Mouse (Mus musculus): ENCODE results near the gene Cux1. TPM values are rescaled to one million over a fixed set of nuclear protein-coding genes. Genes with fewer than 3 reads are reported as not detected.

Cux1 gene
- polyA plus RNA-seq, 1 experiment from 2014 or later: 64.9 TPM

GRCm38 (mm10) chr5:136252899-136253298 lies 314.4 kb downstream of the Cux1 start:
- H3K27ac ChIP-seq (replicated peaks; ENCODE audit: low read depth, low read length): no peak overlapping the region
- no peaks in the 10 kb centered on the region for H3K4me1 ChIP-seq (ENCODE audit: control insufficient read depth, insufficient read depth, low read length)
- DNase-seq (ENCODE audit: low spot score): peak; percentile 87
- no peak for ATAC-seq (replicated peaks; ENCODE audit: insufficient number of reproducible peaks, low FRiP score, low TSS enrichment, low read depth)
- no peak overlapping the region for H3K4me2 ChIP-seq (ENCODE audit: low read depth, low read length)
- H3K9ac ChIP-seq (replicated peaks; ENCODE audit: low read length): no peak overlapping the region
- H3K9me3 ChIP-seq (replicated peaks; ENCODE audit: control insufficient read depth, low read length): no peaks in the 10 kb centered on the region
- H3K27me3 ChIP-seq (ENCODE audit: control insufficient read depth, insufficient read depth, low read length): no peaks in the 10 kb centered on the region
- H3K36me3 ChIP-seq (replicated peaks; ENCODE audit: control insufficient read depth, insufficient read depth, low read depth, low read length): no peaks in the 10 kb centered on the region
- H3K4me3 ChIP-seq (ENCODE audit: low read depth, low read length): no peak overlapping the region
- 13% methylated on average over 17 of the region's 17 CpGs for WGBS

GRCm38 (mm10) chr5:136251004-136251403 lies 316.3 kb downstream of the Cux1 start:
- no peak overlapping the region for H3K9ac ChIP-seq (replicated peaks; ENCODE audit: low read length)
- DNase-seq (ENCODE audit: low spot score): peak; percentile 38
- no peaks in the 10 kb centered on the region for H3K4me1 ChIP-seq (ENCODE audit: control insufficient read depth, insufficient read depth, low read length)
- no peaks in the 10 kb centered on the region for H3K27me3 ChIP-seq (ENCODE audit: control insufficient read depth, insufficient read depth, low read length)
- H3K27ac ChIP-seq (replicated peaks; ENCODE audit: low read depth, low read length): no peak overlapping the region
- H3K9me3 ChIP-seq (replicated peaks; ENCODE audit: control insufficient read depth, low read length): no peaks in the 10 kb centered on the region
- no peak overlapping the region for H3K4me2 ChIP-seq (ENCODE audit: low read depth, low read length)
- WGBS: 49% methylated on average over 7 of the region's 7 CpGs
- no peak for ATAC-seq (replicated peaks; ENCODE audit: insufficient number of reproducible peaks, low FRiP score, low TSS enrichment, low read depth)
- H3K4me3 ChIP-seq (ENCODE audit: low read depth, low read length): no peak overlapping the region
- H3K36me3 ChIP-seq (replicated peaks; ENCODE audit: control insufficient read depth, insufficient read depth, low read depth, low read length): no peaks in the 10 kb centered on the region

DNA sequence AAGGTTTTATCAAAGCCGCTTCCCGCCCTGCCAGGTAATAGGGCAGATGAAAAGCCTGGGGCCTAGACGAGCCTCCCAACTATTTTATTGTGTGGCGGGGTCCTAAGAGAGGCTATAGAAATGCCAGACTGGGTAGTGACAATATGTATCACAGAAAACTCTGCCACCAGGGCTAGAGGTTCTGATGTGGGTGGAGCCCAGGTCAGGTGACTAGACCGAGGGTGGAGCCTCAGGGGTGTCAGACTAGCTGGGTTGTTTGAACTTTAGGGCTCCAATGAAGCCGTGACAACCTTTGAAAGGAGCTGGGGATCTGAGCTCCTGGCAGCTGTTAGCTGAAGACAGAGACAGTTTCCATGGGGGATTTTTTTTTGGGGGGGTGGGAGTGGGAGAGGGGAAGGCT lies 318.8 kb downstream of the Cux1 start:
- no peaks in the 10 kb centered on the region for H3K9me3 ChIP-seq (replicated peaks; ENCODE audit: control insufficient read depth, low read length)
- ATAC-seq (replicated peaks; ENCODE audit: insufficient number of reproducible peaks, low FRiP score, low TSS enrichment, low read depth) (no peak), DNase-seq (ENCODE audit: low spot score) (no peak)
- no peaks in the 10 kb centered on the region for H3K36me3 ChIP-seq (replicated peaks; ENCODE audit: control insufficient read depth, insufficient read depth, low read depth, low read length)
- H3K4me3 ChIP-seq (ENCODE audit: low read depth, low read length): no peak overlapping the region
- no peaks in the 10 kb centered on the region for H3K27me3 ChIP-seq (ENCODE audit: control insufficient read depth, insufficient read depth, low read length)
- no peaks in the 10 kb centered on the region for H3K4me1 ChIP-seq (ENCODE audit: control insufficient read depth, insufficient read depth, low read length)
- WGBS: 62% methylated on average over 6 of the region's 6 CpGs
- H3K27ac ChIP-seq (replicated peaks; ENCODE audit: low read depth, low read length): no peak overlapping the region
- no peak overlapping the region for H3K9ac ChIP-seq (replicated peaks; ENCODE audit: low read length)
- H3K4me2 ChIP-seq (ENCODE audit: low read depth, low read length): no peak overlapping the region

DNA sequence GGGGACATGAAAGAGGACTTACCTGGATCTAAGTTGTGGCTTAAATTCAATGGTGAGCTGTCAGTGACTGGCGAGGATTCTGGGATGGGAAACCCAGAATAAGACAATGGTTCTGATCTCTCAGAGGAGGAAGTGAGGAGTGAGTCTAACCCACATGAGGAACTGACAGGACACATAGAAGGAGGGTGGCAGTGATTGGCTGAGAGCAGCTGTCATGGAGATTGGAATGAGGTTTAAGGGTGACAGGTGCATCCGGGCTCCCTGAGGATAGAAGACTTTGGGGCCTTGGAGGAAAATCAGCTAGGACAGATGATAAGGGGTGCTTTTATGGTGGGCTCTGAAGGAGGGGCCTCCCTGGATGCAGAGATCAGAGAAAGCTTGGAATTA lies 320.8 kb downstream of the Cux1 start, which contains the start of gene Sh2b2:
Gene Sh2b2, minus strand, starts transcription at position 105 of the 387 bp plus-strand sequence.
- H3K36me3 ChIP-seq (replicated peaks; ENCODE audit: control insufficient read depth, insufficient read depth, low read depth, low read length): no peaks in the 10 kb centered on the region
- peak within 1 kb of the TSS; percentile 95 for H3K4me2 ChIP-seq (ENCODE audit: low read depth, low read length)
- WGBS: 90% methylated on average over 2 of the region's 2 CpGs
- H3K4me3 ChIP-seq (ENCODE audit: low read depth, low read length): peak within 1 kb of the TSS; percentile 82
- no peaks in the 10 kb centered on the region for H3K9me3 ChIP-seq (replicated peaks; ENCODE audit: control insufficient read depth, low read length)
- no peak for ATAC-seq (replicated peaks; ENCODE audit: insufficient number of reproducible peaks, low FRiP score, low TSS enrichment, low read depth)
- H3K27ac ChIP-seq (replicated peaks; ENCODE audit: low read depth, low read length): no peak within 1 kb of the TSS
- DNase-seq (ENCODE audit: low spot score): no peak
- H3K27me3 ChIP-seq (ENCODE audit: control insufficient read depth, insufficient read depth, low read length): no peaks in the 10 kb centered on the region
- no peaks in the 10 kb centered on the region for H3K4me1 ChIP-seq (ENCODE audit: control insufficient read depth, insufficient read depth, low read length)
- H3K9ac ChIP-seq (replicated peaks; ENCODE audit: low read length): no peak within 1 kb of the TSS; the same call in 1 of the 2 replicates

- Histone ChIP-seq H3K4me3 (ENCODE audit: low read depth, low read length) (peak overlapping the region; percentile 82), H3K4me1 (ENCODE audit: control insufficient read depth, insufficient read depth, low read length) (no peaks in the 10 kb centered on the region), H3K9ac (replicated peaks; ENCODE audit: low read length) (peak overlapping the region; percentile 84), H3K4me2 (ENCODE audit: low read depth, low read length) (peak overlapping the region; percentile 95), H3K27me3 (ENCODE audit: control insufficient read depth, insufficient read depth, low read length) (no peaks in the 10 kb centered on the region), H3K27ac (replicated peaks; ENCODE audit: low read depth, low read length) (no peak overlapping the region; the same call in 1 of the 2 replicates), H3K9me3 (replicated peaks; ENCODE audit: control insufficient read depth, low read length) (no peaks in the 10 kb centered on the region), H3K36me3 (replicated peaks; ENCODE audit: control insufficient read depth, insufficient read depth, low read depth, low read length) (no peaks in the 10 kb centered on the region)
- DNase-seq (ENCODE audit: low spot score): no peak
- ATAC-seq (replicated peaks; ENCODE audit: insufficient number of reproducible peaks, low FRiP score, low TSS enrichment, low read depth): peak; percentile 1; the same call in 1 of the 2 replicates
- 9% methylated on average over 15 of the region's 15 CpGs for WGBS
These were observed 321.5 kb downstream of the Cux1 start for GRCm38 (mm10) chr5:136245541-136246451.

DNA sequence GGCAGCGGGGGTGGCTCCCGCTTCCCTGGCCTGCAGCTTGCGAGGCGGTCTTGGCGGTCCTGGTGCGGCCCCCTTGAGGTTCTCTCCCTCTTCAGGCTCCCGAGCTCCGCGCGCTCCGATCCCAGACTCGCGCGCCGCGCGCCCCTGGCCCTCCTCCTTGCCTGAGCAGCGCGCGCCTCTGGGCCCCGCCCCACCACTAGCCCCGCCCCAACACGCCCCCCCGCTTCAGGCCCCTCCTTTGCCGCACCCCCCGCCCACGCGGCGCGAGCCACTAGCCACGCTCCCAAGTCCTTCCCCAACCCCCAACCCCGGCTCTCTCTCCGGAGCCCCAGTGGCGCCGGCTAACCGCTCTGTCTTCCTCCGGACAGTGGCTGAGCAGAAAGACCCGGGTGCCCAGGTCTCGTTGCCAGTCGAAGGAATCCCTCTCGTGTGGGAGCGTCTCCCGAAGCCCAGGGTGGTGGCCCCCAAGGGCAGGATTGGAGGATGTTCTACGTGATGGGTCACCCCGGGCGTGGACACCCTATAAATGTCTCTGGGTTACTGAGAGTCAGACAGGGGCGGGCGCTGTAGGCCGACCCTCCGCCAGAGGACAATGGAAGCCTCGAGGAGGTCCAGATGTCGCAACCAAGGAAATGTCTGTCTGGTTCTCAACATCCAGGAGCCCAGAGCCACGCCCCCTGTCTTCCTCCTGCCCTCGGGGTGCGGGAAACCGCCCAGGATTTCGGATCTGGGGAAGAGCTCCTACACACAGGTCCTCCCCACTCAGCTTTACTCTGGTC lies 322.3 kb downstream of the Cux1 start:
- peak; percentile 69 for ATAC-seq (replicated peaks; ENCODE audit: insufficient number of reproducible peaks, low FRiP score, low TSS enrichment, low read depth)
- Histone ChIP-seq H3K4me3 (ENCODE audit: low read depth, low read length) (peak overlapping the region; percentile 82), H3K36me3 (replicated peaks; ENCODE audit: control insufficient read depth, insufficient read depth, low read depth, low read length) (no peaks in the 10 kb centered on the region), H3K9ac (replicated peaks; ENCODE audit: low read length) (peak overlapping the region; percentile 84), H3K9me3 (replicated peaks; ENCODE audit: control insufficient read depth, low read length) (no peaks in the 10 kb centered on the region), H3K4me1 (ENCODE audit: control insufficient read depth, insufficient read depth, low read length) (no peaks in the 10 kb centered on the region), H3K27me3 (ENCODE audit: control insufficient read depth, insufficient read depth, low read length) (no peaks in the 10 kb centered on the region), H3K27ac (replicated peaks; ENCODE audit: low read depth, low read length) (peak overlapping the region; percentile 67), H3K4me2 (ENCODE audit: low read depth, low read length) (peak overlapping the region; percentile 95)
- DNase-seq (ENCODE audit: low spot score): peak; percentile 90
- WGBS: under 1% methylated on average over 51 of the region's 57 CpGs

- Histone ChIP-seq H3K9ac (replicated peaks; ENCODE audit: low read length) (peak overlapping the region; percentile 84), H3K27ac (replicated peaks; ENCODE audit: low read depth, low read length) (peak overlapping the region; percentile 67), H3K27me3 (ENCODE audit: control insufficient read depth, insufficient read depth, low read length) (no peaks in the 10 kb centered on the region), H3K4me1 (ENCODE audit: control insufficient read depth, insufficient read depth, low read length) (no peaks in the 10 kb centered on the region), H3K36me3 (replicated peaks; ENCODE audit: control insufficient read depth, insufficient read depth, low read depth, low read length) (no peaks in the 10 kb centered on the region), H3K4me3 (ENCODE audit: low read depth, low read length) (peak overlapping the region; percentile 82), H3K9me3 (replicated peaks; ENCODE audit: control insufficient read depth, low read length) (no peaks in the 10 kb centered on the region), H3K4me2 (ENCODE audit: low read depth, low read length) (peak overlapping the region; percentile 95)
- ATAC-seq (replicated peaks; ENCODE audit: insufficient number of reproducible peaks, low FRiP score, low TSS enrichment, low read depth): peak; percentile 27
- DNase-seq (ENCODE audit: low spot score): peak; percentile 63
- WGBS: under 1% methylated on average over 63 of the region's 67 CpGs
These were observed 323.2 kb downstream of the Cux1 start for GRCm38 (mm10) chr5:136243851-136244761.

Measured in embryonic facial prominence, embryonic 11.5 days (tissue).